Mouse (Mus musculus) testis, adult 2 months (tissue): ENCODE data around the gene Agtr1a. TPM values are rescaled to one million over a fixed set of nuclear protein-coding genes. Genes with fewer than 3 reads are reported as not detected.

ENCODE experiments used
- H3K27ac ChIP-seq: fragments of 200-500 bp; 2 replicates; pipeline ENCODE4 v1.5.1; 2012; ENCODE audit warnings: low read depth, low read length; ENCODE audit not compliant: control insufficient read depth, insufficient read depth
- H3K27me3 ChIP-seq: fragments of 200-500 bp; 2 replicates; pipeline ENCODE4 v1.6.1; 2012; ENCODE audit warnings: mild to moderate bottlenecking, low read length, moderate library complexity; ENCODE audit not compliant: control insufficient read depth, insufficient read depth
- H3K36me3 ChIP-seq: fragments of 200-500 bp; 2 replicates; pipeline ENCODE4 v1.6.1; 2012; ENCODE audit warnings: mild to moderate bottlenecking, low read length; ENCODE audit not compliant: control insufficient read depth, insufficient read depth
- H3K4me1 ChIP-seq: fragments of 200-500 bp; 2 replicates; pipeline ENCODE4 v1.6.1; 2012; ENCODE audit warnings: low read length; ENCODE audit not compliant: control insufficient read depth, insufficient read depth
- H3K4me3 ChIP-seq: fragments of 200-500 bp; 2 replicates; pipeline ENCODE4 v1.5.1; 2012; ENCODE audit warnings: low read depth, mild to moderate bottlenecking, low read length, moderate library complexity, mixed read lengths; ENCODE audit not compliant: control insufficient read depth
- CTCF ChIP-seq: fragments of 200-500 bp; IDR thresholded peaks from 2 replicates; pipeline ENCODE4 v1.5.1; 2012; ENCODE audit warnings: low read depth, mild to moderate bottlenecking, inconsistent platforms, low read length, moderate library complexity; ENCODE audit not compliant: control insufficient read depth, insufficient read depth, insufficient replicate concordance
- POLR2A ChIP-seq: fragments of 200-500 bp; IDR thresholded peaks from 2 replicates; pipeline ENCODE4 v1.6.1; 2012; ENCODE audit warnings: low read depth, mild to moderate bottlenecking, inconsistent platforms, low read length, moderate library complexity; ENCODE audit not compliant: control insufficient read depth
- polyA plus RNA-seq: library from polyadenylated mRNA; depleted of rRNA; stranded (reverse); fragments of >200 nt; gene quantifications from 2 replicates; pipeline ENCODE4 v1.2.3, GENCODE M21; 2012

The Agtr1a gene
- polyA plus RNA-seq, 1 experiment: 31.6 TPM

DNA sequence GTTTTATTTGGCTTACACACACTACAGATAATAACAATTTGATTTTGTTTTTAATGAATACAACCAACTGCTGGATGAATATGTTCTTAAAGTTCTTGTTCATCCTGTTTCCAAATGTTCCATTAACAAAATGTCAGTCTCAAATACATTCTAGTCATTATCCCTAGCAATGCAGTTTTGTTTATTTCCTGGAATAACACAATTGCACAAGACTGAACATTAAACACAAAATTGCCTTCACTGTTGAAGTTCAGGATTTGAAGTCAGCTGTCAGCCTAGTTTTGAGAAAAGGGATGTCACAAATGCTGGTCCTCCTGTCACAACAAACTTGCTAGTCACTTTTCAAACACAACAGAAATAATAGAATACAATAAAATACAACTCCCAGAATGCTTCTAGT is 12.1 kb downstream of the Agtr1a start:
- Histone ChIP-seq H3K36me3 (no peaks in the 10 kb centered on the region), H3K4me1 (no peaks in the 10 kb centered on the region; the same call in 1 of the 2 replicates), H3K4me3 (no peak overlapping the region), H3K27me3 (no peaks in the 10 kb centered on the region), H3K27ac (no peak overlapping the region)
- TF ChIP-seq POLR2A (no peak), CTCF (no peak)

DNA sequence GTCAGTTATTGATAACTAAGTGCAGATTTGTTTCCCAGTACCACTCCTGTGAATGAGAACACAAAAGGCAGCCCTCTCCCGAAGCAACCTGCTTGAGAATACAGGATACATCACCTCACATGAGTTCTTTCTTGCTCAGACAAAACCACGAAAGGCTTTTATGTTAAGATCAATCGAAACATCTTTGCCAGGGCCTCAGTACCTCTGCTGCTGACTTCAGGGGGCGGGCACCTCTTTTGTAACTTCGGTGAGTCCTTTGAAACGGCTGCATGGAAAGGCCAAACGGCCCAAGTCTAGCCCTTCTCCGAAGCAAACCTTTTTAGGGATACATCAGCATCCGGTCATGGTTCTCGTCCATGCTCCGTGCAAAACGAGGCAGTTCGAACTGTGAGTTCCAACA is 15.7 kb downstream of the Agtr1a start:
- no peaks in the 10 kb centered on the region for H3K27me3 ChIP-seq
- H3K4me3 ChIP-seq: no peak overlapping the region
- TF ChIP-seq CTCF: no peak
- TF ChIP-seq POLR2A: no peak
- no peaks in the 10 kb centered on the region for H3K36me3 ChIP-seq
- H3K27ac ChIP-seq: no peak overlapping the region
- H3K4me1 ChIP-seq: no peaks in the 10 kb centered on the region; the same call in 1 of the 2 replicates

DNA sequence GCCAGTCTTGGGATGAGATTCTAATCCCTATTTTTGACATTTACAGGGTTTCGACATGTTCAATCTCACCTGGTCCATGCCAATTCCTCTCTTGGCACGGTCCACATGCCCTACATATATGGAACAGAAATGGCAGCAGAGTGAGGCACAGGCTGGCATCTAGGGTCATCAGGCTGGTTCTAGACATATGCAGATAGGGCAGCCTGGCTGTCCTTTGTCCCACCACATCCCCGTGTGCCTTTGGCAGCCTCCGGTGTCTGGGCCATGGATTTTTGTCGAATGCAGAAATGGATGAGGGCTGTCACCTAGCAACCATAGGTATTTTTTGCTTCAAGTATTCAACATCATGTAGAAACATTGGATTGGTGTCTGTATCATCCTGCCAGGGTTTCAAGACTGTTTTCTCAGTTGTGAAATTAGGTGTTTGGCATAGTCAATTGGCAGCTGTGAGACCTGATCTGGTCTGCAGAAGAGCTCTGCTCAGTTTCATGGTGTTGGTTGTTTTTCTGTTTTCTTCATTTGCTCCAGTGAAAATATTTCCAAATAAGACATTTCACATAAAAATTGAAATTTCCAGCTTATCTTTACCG is 18.8 kb downstream of the Agtr1a start:
- no peaks in the 10 kb centered on the region for H3K27me3 ChIP-seq
- TF ChIP-seq CTCF (no peak), POLR2A (no peak)

DNA sequence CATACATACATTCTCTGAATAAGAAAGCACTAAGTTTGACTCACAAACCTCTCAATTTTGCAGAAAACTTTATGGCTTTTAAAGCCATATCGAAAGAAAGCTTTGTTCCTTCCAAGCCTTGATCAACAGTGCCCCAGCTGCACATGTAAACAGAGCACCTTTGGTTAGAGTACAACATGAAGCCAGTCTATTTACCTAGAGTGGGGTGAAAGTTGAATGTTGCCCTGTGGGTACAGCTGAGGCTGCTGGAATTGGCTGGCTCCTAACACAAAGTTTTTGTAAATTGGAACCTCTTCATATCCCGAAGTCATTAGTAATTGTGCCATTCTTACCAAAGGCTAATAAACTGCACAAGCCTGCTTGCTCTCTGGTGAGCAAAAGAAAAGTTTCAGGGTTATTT is 19.7 kb downstream of the Agtr1a start:
- H3K36me3 ChIP-seq: no peaks in the 10 kb centered on the region
- no peaks in the 10 kb centered on the region; the same call in 1 of the 2 replicates for H3K4me1 ChIP-seq
- no peak overlapping the region for H3K4me3 ChIP-seq
- TF ChIP-seq CTCF (no peak), POLR2A (no peak)
- no peaks in the 10 kb centered on the region for H3K27me3 ChIP-seq
- H3K27ac ChIP-seq: no peak overlapping the region

More for the DNA sequence above, 18.8 kb downstream of the Agtr1a start:
- H3K4me1 ChIP-seq: no peaks in the 10 kb centered on the region; the same call in 1 of the 2 replicates
- H3K4me3 ChIP-seq: no peak overlapping the region
- H3K36me3 ChIP-seq: no peaks in the 10 kb centered on the region
- no peak overlapping the region for H3K27ac ChIP-seq

DNA sequence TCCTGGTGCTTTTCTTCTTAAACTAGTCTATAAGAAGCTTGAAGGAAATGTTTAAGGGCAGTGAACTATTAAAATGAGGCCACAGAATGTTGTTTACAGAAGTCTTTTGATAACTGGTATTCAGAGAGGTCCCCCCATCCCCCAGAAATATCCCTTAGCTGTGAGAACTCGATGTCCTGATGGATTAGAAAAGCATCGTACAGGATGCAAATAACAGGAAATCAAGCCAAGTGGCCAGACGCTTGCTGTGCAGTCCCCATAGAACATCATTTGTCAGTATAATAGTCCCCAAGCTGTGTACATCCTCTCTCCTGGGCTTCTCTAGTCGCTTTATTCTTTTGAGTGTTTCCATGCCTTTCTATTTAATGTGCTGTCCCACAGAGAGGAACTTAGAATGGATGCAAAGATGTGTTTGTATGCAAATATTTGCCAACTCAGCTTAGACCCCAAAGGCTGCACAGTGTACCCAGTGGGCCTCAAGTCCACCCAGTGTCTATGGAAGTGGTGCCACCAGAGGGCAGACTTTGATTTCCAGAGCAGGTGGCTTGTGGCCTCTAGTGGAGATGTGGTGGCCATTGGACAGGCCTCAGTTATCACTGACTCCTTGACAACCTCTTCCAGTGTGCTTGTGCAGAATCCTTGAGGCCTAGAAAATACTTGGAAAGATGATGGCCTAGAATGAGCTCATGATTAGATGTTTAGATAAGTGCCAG is 22.4 kb downstream of the Agtr1a start:
- Histone ChIP-seq H3K27me3 (no peaks in the 10 kb centered on the region), H3K4me1 (no peaks in the 10 kb centered on the region), H3K4me3 (no peak overlapping the region), H3K36me3 (no peaks in the 10 kb centered on the region), H3K27ac (no peak overlapping the region)
- TF ChIP-seq CTCF: no peak
- TF ChIP-seq POLR2A: no peak

DNA sequence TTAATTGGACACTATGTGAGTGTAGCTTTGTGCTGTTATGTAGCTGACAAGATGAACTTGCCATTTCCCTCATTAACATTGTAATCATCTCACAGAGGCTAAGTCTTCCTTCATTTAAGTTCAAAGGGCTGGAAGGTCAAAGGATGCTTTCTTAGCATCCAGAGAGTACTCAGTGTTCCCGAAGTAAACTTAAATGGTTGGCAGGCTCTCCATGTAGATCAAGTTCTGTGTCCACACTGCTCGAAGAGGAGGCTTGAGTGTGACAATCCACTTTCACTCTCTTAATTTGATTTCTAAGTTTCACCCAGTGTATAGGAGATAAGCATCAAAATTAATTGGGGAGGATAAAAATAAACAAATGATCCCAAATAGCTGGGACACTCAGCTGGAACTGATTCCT is 23.6 kb downstream of the Agtr1a start:
- H3K27me3 ChIP-seq: no peaks in the 10 kb centered on the region
- H3K4me1 ChIP-seq: no peaks in the 10 kb centered on the region
- TF ChIP-seq CTCF (no peak), POLR2A (no peak)

DNA sequence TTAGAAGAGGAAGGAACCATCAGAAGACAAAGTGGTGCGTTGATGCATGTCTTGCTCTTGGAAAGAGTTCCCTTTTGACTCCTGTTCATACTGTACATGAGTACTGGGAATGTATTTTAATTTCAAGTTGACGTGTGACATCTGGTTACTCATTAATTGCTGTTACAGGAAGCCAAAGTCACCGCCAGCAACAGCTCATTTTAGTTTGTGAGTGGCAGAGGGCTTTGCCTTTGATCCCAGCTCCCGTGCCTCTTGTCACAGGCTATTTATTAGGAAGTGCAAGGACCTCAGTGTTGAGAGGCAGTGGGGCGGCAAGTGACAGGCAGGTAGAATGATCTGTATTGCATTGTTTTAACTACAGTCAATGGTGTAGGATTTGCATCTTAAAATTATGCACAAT is 24.8 kb downstream of the Agtr1a start:
- H3K27me3 ChIP-seq: no peaks in the 10 kb centered on the region
- no peak overlapping the region for H3K27ac ChIP-seq
- no peaks in the 10 kb centered on the region for H3K4me1 ChIP-seq
- no peak for TF ChIP-seq CTCF
- TF ChIP-seq POLR2A: no peak
- H3K36me3 ChIP-seq: no peaks in the 10 kb centered on the region
- H3K4me3 ChIP-seq: no peak overlapping the region

More for the DNA sequence above, 23.6 kb downstream of the Agtr1a start:
- Histone ChIP-seq H3K36me3 (no peaks in the 10 kb centered on the region), H3K27ac (no peak overlapping the region), H3K4me3 (no peak overlapping the region)

DNA sequence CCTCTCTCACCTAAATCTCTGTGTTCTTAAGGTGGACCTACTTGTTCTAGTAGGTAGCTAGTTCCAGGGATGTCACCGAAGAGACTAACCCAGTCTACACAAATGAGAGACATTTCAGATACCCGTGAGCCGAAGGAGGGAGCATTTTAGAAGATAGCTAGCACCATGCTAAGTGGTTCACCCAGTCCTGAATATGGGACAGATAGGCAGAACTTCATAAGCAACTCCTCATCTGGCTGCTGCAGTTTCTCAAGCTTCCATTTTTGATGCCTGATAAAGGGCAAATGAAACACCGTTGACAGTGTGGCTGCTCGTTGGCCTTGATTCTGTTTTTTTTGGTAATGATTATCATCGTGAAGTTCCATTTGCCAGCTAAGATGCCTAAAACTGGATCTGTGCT is 25.8 kb downstream of the Agtr1a start:
- H3K4me3 ChIP-seq: no peak overlapping the region
- H3K27me3 ChIP-seq: no peaks in the 10 kb centered on the region
- TF ChIP-seq CTCF (no peak), POLR2A (no peak)
- no peaks in the 10 kb centered on the region for H3K4me1 ChIP-seq
- no peaks in the 10 kb centered on the region for H3K36me3 ChIP-seq
- H3K27ac ChIP-seq: no peak overlapping the region
